Mouse (Mus musculus) hindlimb bud, embryonic 11.5 days (tissue): ENCODE results near the gene Itpkc.

Source experiments
- DNase-seq: peaks from one replicate; pipeline ENCODE4 v3.0.0-alpha.2; 2012; ENCODE audit warnings: low read depth, low spot score; ENCODE audit errors: extremely low spot score

Itpkc gene

DNA sequence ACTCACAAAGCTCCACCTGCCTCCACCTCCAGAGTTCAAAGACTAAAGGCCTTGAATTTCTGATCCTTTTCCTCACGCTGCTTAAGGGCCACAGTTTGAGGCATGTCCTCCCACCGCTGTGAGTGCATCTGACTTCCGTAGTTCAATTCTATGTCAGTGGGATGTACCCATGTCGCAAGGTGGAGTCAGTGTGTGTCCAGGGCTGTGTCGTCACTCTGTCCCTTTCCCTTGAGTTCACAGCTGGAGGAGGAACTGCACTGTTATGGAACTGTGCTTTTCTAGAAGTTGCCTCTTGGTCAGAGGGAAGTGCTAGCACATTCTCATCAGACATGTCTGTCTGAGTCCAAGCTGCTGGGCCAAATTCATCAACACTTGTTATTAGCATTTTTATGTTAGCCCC, 10.1 kb upstream of the Itpkc start:
- DNase-seq: no peak

DNA sequence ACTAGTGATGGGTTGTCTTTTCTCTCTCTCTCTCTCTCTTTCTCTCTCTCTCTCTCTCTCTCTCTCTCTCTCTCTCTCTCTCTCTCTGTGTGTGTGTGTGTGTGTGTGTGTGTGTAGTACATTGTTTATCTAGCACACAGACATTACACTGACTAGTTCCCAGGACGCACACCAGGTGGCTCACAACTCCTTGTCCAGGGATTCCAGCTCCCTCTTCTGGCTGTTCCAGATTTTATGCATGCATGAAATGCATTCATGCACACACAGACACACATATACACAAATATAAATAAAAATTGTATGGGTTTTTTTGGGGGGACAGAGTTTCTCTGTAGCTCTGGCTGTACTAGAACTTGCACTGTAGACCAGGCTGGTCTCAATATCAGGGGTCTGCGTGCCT, 9.1 kb upstream of the Itpkc start:
- DNase-seq: no peak

DNA sequence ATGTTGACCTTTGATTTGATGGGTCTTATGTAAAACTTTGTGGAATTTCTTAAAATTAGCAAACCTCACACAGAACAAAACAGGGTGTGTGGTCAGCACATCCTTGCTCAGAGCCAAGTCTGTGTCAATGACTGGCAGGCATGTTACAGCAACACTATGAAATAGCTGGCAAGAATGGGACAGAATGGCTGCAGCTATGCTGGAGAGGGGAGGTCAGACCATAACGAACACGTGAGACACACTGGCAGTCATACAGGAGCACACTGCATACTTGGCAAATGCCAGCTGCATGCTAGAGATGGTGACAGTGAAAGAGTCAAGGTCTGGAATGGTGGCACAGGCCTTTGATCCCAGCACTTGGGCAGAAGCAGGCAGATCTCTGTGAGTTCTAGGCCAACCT, 7.3 kb upstream of the Itpkc start:
- no peak for DNase-seq

DNA sequence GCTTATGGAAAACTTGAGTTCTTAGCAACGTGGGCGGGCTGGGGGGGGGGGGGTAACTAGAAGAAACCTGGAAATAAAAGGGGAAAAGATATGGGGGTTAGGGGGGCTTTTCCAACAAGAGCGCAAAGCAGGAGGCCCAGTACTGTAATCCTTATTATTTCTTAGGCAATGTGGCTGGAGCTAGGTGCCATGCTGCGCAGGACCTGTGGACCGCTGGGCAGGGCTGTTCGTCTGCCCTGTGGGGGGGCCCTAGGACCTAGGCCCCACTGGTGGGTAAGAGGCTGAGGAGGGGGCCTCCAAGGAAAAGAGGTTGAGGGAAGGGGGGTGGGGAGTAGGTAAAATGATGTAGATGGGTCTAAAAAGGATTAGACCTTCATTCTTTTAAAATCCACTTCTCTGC, 4.8 kb upstream of the Itpkc start:
- no peak for DNase-seq

DNA sequence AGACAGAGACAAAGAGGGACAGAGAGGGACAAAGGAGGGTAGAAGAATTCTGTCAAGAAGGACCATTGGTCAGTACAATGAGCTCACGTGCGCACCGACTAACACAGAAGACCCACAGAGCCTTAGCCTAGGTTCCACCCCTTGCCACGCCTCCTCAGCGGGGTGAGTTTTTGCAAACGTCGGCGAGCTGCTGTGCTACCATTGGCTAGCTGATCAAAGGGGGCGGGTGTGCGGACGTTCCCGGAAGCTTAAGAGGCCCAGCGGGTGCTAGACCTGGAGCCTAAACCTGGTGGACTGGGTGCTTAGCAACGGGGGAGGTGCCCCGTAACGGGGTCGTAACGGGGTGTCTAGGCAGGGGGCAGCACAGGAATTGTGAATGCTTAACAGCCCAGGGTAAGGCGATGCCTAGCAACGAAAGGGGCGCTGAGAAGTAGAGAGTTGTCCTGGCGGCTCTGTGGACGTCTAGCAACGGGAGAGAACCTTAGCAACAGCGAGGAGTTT, 4.4 kb upstream of the Itpkc start, which contains the start of gene Coq8b:
Gene Coq8b, plus strand, starts transcription at position 243 of the 501 bp plus-strand sequence.
- DNase-seq: peak; percentile 83

DNA sequence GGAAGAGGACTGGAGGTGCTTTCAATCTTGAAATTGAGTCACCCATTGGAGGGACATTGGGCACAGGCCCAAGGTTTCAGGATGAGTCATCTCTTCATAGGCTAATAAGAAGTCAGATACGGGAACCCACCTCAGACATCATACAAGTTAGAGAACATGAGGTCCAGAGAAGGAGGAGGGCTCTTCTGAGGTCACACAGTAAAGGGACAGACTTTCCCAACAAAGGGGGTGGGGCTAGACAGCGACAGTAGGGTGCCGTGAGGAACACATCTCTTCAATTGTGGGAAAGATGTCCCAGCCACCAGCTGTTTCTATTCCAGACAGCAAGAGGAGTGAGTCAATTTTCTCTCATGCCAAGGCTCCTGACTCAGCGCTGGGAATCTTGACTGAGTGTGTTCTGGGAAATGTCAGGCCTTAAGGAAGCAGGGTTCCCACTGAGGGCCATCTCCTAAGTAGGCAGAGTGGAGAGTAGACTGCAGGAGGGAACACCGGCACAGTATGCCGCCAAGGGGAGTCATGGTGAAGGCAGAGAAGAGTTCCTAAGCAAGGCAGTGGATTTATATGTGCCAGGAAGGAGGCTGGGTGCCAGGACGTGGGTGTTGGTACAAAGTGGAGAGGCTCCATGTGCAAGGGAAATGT, 3.4 kb upstream of the Itpkc start:
- no peak for DNase-seq

DNA sequence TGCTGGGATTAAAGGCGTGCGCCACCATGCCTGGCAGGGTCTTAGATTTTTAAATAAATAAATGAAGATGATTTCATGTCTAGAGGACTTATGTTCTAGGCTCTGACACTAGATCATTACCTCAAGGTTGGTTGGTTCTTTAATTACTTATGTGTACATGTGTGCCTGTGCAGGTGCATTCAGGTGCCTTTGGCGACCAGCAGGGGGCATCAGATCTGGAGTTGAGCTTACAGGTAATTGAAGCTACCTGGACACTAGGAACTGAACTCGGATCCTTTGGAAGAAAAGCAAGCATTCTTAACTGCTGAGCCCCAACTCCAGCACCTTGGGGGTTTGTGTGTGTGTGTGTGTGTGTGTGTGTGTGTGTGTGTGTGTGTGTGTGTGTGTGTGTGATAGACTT, 2.3 kb upstream of the Itpkc start:
- no peak for DNase-seq

DNA sequence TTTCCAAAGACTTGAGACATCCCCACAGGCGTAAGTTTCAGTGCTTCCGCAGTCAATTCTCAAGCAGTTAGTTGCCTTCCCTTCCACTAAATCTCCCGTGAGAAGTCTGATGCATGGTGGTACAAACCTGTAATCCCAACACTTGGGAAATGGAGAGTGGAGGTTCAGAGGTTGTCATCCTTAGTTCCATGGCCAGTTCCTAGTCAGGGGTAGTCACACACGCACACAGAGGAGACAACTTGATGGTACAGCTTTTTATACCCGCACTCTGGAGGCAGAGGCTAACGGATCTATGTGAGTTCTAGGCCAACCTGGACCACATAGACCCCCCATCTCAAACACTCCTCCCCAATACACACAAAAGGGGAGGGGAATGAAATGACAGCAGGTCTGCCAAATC, 404 bp upstream of the Itpkc start:
- no peak for DNase-seq

DNA sequence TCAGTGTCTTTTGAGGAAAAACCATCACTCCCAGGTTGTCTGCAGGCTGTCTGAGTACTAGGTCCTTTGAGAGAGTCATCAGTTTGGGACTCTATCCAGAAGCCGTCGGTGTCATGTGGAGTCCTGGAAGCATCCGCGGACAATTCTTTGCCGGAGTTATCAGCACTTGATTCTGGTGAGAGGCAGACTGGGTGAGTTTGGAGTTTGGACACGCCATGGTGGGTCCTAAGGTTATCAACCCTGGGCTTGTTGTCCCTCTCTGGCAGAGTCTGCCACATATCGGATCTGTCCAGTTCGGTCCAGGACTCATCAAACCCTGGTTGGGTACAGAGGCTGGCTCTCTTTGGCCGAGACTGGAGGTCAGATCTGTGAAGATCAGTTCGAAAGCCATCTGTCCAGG, 785 bp downstream of the Itpkc start:
- no peak for DNase-seq

DNA sequence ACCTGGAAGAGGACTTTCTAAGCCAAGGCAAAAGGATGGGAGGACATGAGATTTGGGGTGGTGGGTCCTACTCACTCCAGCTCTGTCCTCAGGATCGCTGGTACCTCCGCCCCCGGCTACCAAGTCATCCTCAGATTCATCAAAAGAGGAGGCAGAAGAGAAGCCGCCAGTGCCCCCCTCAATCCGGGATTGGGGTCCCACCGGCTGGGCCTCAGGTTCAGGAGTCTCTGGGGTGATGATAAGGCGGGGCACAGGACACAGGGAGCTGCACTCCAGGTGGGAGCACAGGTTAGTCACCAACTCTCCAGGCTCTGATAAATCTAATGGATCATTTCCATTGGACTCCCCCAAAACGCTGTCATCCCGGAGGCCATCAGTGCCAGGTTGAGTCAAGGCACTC, 1.2 kb downstream of the Itpkc start:
- no peak for DNase-seq

DNA sequence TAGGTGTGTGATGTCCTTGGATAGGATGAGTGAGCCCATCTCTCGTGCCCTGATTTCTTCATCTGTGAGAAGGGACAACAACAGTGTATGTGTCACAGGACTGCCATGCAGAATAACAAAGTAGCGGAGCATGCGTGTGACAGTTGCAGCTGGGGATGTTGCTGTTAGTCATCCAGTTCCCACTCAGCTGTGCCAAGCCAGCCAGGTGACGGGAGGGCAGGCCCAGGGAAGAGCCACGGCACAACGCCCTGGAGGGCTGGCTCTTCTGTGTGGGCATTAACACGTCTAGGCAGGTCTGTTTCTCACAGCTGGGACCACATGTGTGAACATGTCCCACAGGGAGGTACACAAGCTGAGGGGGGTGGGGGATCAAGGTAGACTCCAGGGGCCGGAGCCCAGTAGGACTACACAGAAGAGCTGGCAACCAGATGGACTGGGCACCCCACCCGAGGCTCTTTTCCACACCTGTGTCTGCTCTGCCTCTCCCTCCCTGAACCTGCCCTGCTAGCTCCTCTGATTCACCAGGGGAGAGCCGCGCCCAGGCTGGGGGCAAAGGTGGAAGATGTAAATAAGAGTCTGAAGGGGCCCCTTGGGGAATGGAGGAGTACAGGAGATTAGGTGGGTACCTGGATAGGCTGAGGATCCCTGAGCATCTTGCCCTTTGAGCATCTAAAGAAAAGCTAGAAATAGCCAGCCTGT, 3.4 kb downstream of the Itpkc start:
- no peak for DNase-seq

DNA sequence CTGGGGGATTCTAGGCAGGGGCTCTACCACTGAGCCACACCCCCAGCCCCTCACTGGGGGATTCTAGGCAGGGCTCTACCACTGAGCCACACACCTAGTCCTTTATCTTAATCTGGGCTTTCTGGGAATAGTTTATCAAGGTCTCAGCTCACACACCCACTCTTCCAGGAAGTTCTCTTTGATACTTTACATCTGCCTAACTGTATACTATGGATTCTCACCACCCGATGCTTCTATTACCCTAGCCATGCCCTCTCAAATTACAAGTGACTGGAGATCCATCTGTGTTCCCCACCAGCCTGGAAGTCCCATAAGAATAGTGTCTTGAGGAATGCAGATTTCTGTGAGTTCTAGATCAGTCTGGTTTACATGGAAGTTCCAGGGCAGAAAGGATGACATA, 5.9 kb downstream of the Itpkc start:
- no peak for DNase-seq

DNA sequence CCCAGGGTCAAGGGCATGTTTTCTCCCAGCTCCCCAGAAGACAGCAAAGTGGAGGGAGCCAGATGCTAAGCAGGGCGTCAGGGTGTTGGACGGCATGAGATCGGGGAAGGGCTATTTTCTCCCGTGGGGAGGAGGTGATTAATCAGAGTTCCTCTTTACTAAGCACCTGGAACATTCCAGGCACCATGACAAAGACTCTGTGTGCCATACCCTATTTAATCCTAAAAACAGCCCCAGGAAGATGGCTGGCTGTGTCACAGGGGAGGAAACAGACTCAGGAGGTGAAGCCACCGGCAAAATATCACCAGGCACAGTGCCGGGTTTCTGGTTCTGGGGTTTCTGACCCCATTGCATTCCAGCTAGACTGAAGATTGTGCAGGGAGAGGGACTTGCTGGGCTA, 6.5 kb downstream of the Itpkc start:
- no peak for DNase-seq

DNA sequence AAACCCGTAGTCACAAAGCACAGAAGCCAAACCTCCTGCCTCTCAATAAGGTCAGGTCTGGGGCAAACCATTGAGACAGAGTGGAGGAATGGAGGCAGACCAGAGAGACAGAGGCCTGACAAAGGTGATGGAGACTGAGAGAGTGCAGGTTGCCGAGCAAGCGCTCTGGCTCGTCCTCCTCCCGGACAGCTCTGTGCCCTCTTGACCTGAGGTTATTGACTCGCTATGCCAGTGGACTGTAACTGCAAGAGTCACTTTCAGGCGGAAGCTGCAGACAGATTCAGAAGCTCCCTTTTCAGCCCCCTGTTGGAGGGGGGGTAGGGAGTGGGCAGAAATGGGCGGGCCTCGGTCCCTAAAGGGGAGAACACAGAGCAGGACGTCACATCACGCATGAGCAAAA, 8.5 kb downstream of the Itpkc start:
- DNase-seq: no peak

DNA sequence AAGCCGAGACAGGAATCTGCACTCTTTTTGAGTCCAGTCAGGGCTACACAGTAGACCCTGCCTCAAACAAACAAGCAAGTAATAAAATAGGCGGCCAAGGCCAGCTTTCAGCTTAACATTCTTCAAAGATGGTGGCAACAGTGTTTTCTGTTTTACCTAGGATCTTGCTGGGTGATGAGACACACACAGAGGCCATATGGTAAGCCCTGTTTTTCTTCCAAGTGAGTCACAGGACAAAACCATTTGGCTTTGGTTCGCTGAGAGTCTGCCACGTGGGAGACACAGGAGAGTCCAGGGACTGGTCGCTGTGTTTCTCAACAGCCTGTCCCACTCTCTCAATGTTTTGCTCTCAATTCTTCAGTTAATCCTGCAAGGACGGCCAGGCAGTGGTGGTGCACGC, 9.9 kb downstream of the Itpkc start:
- DNase-seq: no peak

DNA sequence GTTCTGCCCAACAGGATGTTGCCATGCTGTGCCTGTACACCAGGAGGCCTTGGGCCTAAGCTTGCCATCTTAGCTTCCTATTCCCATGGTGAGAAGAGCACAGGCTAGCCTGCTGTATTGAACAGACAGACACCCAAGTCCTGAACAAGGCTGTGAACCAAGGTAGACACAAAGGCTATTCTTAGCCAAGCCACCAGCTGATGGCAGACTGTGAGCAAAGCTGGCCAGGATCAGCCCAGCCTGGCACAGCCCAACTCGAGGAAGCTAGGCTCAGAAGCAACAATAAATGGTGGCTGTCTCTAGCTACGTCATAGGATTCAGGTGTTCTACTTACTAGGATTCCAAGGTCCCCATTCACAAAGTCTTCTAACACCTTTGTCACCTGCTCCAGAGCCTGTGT, 15.8 kb downstream of the Itpkc start:
- DNase-seq: no peak

DNA sequence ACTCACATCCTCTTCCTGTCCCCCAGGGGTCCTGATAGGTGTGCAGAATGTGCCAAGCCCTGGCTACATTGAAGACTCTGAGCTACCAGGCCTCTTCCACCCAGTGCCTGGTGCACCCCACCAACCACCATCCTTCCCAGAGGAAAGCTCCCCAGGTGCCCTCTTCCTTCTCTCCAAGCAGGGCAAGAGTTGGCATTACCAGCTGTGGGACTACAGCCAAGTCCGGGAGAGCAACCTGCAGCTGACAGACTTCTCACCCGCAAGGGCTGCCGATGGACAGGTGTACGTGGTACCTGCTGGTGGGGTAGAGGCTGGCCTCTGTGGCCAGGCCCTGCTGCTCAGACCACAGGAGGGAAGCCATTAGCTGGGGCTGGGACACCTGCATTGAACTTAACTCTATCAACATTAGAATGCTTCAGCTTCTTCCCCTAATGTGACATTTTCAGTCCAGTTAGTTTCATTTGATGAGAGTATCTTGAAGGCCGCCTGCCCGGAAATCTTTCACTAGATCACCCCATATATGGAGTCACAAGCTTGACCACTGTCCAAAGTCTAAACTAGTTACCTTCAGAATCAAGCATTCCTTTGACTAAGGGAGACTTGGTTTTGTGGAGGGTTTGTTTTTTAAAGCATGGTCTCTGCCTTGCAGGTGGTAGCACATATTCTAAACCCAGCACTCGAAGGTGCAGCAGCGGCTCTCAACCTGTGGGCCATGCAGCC, 24.6 kb downstream of the Itpkc start:
- no peak for DNase-seq

DNA sequence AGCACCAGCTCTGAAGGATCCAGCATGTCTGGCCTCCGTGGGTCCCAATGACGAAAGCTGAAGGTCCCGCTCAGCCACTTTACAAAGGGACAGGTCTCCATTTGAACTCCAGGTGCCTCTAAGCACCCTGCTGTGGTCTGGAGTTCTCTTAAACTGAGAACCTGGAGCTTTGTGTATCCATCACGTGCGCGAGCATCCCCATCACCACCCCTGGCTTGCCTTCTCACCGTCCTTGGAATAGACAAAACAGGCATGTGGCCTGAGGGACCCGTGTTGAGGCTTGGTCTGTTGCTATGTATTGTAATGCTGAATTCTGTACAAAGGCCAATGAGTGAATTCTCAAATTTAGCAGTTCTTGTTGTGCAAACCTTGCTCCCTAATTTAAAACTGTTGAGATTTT, 29.7 kb downstream of the Itpkc start:
- no peak for DNase-seq

DNA sequence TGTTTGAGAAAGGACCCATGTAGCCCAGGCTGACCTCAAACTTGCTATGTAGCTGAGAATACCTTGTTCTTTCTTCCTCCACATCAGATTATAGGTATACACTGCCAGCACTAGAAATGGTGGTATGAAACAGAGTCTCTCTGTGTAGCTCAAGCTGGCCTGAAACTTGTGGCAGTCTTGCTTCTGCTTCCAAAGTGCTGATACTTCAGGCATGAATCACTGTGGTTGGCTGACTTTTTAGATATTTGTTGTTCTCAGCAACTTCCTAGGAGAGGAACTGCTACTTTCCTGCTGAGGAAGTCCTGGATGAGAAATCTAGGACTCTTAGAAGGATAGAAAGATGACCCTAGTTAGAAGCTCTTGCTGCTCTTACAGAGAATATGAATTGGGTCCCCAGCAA, 30.1 kb downstream of the Itpkc start:
- no peak for DNase-seq

DNA sequence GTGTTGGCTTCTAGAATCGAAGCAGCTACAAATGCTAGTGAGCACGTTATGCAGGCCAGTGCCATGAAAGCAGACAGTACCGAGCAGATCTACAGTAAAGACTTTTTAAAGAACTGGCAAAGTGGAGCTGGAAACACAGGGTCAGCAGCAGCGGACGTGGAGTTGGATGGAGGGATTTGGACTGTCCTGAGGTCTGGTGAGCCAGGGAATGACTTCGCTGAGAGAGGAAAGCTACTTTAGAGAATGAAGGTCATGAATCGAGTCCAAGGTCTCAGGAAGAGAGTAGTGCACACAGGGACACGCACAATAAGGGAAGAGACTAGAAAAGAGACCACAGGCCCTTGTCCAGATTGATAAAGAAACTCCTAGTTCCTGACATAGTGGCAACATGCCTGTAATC, 30.8 kb downstream of the Itpkc start:
- DNase-seq: no peak

DNA sequence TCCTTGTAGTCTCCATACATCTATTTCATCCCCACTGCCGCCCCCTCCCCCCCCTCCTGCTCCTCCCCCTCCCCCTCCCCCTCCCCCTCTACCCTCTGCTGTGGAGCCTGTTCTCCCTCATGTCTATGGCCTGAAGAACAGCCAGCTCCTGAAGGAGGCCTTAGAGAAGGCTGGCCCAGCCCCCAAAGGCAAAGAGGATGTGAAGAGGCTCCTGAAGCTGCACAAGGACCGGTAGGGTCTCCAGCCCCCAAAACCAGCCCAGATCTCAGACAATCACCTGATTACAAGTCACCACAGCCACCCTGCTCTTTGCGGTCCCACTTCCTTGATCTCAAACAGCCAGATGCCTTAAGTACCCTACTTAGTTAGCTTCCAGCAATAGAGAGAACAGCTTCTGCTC, 31.3 kb downstream of the Itpkc start:
- DNase-seq: no peak
